Mouse (Mus musculus): ENCODE data around the gene Mfsd9.
A peak's percentile ranks its signal among the peaks of the same experiment; 100 is the strongest.

GRCm38 (mm10) chr1:40797348-40797747, 6.9 kb upstream of the Mfsd9 start:
- TF ChIP-seq CTCF (IDR thresholded peaks at IDR 0.05; ENCODE audit: control insufficient read depth, insufficient read depth, low read length) (peak; percentile 59), POLR2A (IDR thresholded peaks at IDR 0.05; ENCODE audit: borderline replicate concordance, control insufficient read depth, low read depth, low read length) (no peak)

Measured in bone marrow, adult 2 months (tissue).